Mouse (Mus musculus): ENCODE measurements around the gene Zbed4. TPM values are rescaled to one million over a fixed set of nuclear protein-coding genes. Genes with fewer than 3 reads are reported as not detected.
A peak's percentile ranks its signal among the peaks of the same experiment; 100 is the strongest.

Zbed4 gene
- total and polyA plus RNA-seq, 2 experiments: 1.8 to 2.8 TPM

- no peak for DNase-seq (ENCODE audit: extremely low read depth, low read depth, low spot score)
- H3K36me3 ChIP-seq (ENCODE audit: control insufficient read depth, insufficient read depth, low read length): peaks cover 77% of the 10 kb centered on the region
- no peak overlapping the region for H3K9ac ChIP-seq (ENCODE audit: low read depth, low read length)
- H3K4me1 ChIP-seq (ENCODE audit: control insufficient read depth, insufficient read depth, low read length): peaks cover 2% of the 10 kb centered on the region; the same call in 1 of the 2 replicates
- WGBS: 79% methylated on average over 13 of the region's 13 CpGs
- H3K27ac ChIP-seq (replicated peaks; ENCODE audit: insufficient read depth, low read depth, low read length): no peak overlapping the region
- H3K79me2 ChIP-seq (ENCODE audit: control insufficient read depth, insufficient read depth, low read length): peaks cover 21% of the 10 kb centered on the region; the same call in 1 of the 2 replicates
- no peaks in the 10 kb centered on the region for H3K27me3 ChIP-seq (ENCODE audit: control insufficient read depth, insufficient read depth, low read length)
- no peak overlapping the region for H3K4me3 ChIP-seq (ENCODE audit: insufficient read depth, low read depth, low read length)
- TF ChIP-seq POLR2A (IDR thresholded peaks at IDR 0.05; ENCODE audit: extremely low read depth, insufficient read depth, low read length) (no peak), CTCF (IDR thresholded peaks at IDR 0.05; ENCODE audit: low read depth, low read length) (no peak)
Measured at GRCm38 (mm10) chr15:88708657-88709511, 42.6 kb upstream of the Zbed4 start.

GRCm38 (mm10) chr15:88709878-88710277, 41.6 kb upstream of the Zbed4 start:
- Histone ChIP-seq H3K27ac (replicated peaks; ENCODE audit: insufficient read depth, low read depth, low read length) (no peak overlapping the region), H3K4me3 (ENCODE audit: insufficient read depth, low read depth, low read length) (no peak overlapping the region), H3K4me1 (ENCODE audit: control insufficient read depth, insufficient read depth, low read length) (peaks cover 2% of the 10 kb centered on the region; the same call in 1 of the 2 replicates), H3K79me2 (ENCODE audit: control insufficient read depth, insufficient read depth, low read length) (peaks cover 19% of the 10 kb centered on the region; the same call in 1 of the 2 replicates), H3K9ac (ENCODE audit: low read depth, low read length) (no peak overlapping the region), H3K27me3 (ENCODE audit: control insufficient read depth, insufficient read depth, low read length) (no peaks in the 10 kb centered on the region), H3K36me3 (ENCODE audit: control insufficient read depth, insufficient read depth, low read length) (peaks cover 77% of the 10 kb centered on the region)
- no peak for DNase-seq (ENCODE audit: extremely low read depth, low read depth, low spot score)
- no peak for TF ChIP-seq POLR2A (IDR thresholded peaks at IDR 0.05; ENCODE audit: extremely low read depth, insufficient read depth, low read length)
- 94% methylated on average over 5 of the region's 5 CpGs for WGBS

GRCm38 (mm10) chr15:88712501-88712900, 39.0 kb upstream of the Zbed4 start:
- H3K79me2 ChIP-seq (ENCODE audit: control insufficient read depth, insufficient read depth, low read length): peaks cover 23% of the 10 kb centered on the region; the same call in 1 of the 2 replicates
- DNase-seq (ENCODE audit: extremely low read depth, low read depth, low spot score): no peak

GRCm38 (mm10) chr15:88714021-88714589, 37.4 kb upstream of the Zbed4 start:
- H3K9ac ChIP-seq (ENCODE audit: low read depth, low read length): no peak overlapping the region
- 81% methylated on average over 6 of the region's 6 CpGs for WGBS
- no peak for TF ChIP-seq CTCF (IDR thresholded peaks at IDR 0.05; ENCODE audit: low read depth, low read length)
- TF ChIP-seq POLR2A (IDR thresholded peaks at IDR 0.05; ENCODE audit: extremely low read depth, insufficient read depth, low read length): no peak
- H3K27me3 ChIP-seq (ENCODE audit: control insufficient read depth, insufficient read depth, low read length): no peaks in the 10 kb centered on the region
- DNase-seq (ENCODE audit: extremely low read depth, low read depth, low spot score): no peak
- no peak overlapping the region for H3K27ac ChIP-seq (replicated peaks; ENCODE audit: insufficient read depth, low read depth, low read length)
- H3K4me1 ChIP-seq (ENCODE audit: control insufficient read depth, insufficient read depth, low read length): no peaks in the 10 kb centered on the region; the same call in 1 of the 2 replicates
- H3K79me2 ChIP-seq (ENCODE audit: control insufficient read depth, insufficient read depth, low read length): peaks cover 21% of the 10 kb centered on the region; the same call in 1 of the 2 replicates
- H3K4me3 ChIP-seq (ENCODE audit: insufficient read depth, low read depth, low read length): no peak overlapping the region
- peaks cover 63% of the 10 kb centered on the region for H3K36me3 ChIP-seq (ENCODE audit: control insufficient read depth, insufficient read depth, low read length)

More at GRCm38 (mm10) chr15:88712501-88712900, 39.0 kb upstream of the Zbed4 start:
- Histone ChIP-seq H3K36me3 (ENCODE audit: control insufficient read depth, insufficient read depth, low read length) (peaks cover 70% of the 10 kb centered on the region), H3K4me1 (ENCODE audit: control insufficient read depth, insufficient read depth, low read length) (no peaks in the 10 kb centered on the region), H3K27me3 (ENCODE audit: control insufficient read depth, insufficient read depth, low read length) (no peaks in the 10 kb centered on the region), H3K9ac (ENCODE audit: low read depth, low read length) (no peak overlapping the region), H3K4me3 (ENCODE audit: insufficient read depth, low read depth, low read length) (no peak overlapping the region), H3K27ac (replicated peaks; ENCODE audit: insufficient read depth, low read depth, low read length) (no peak overlapping the region)
- TF ChIP-seq POLR2A (IDR thresholded peaks at IDR 0.05; ENCODE audit: extremely low read depth, insufficient read depth, low read length): no peak
- 92% methylated on average over 15 of the region's 15 CpGs for WGBS

GRCm38 (mm10) chr15:88716350-88716749, 35.1 kb upstream of the Zbed4 start:
- H3K36me3 ChIP-seq (ENCODE audit: control insufficient read depth, insufficient read depth, low read length): peaks cover 50% of the 10 kb centered on the region
- TF ChIP-seq POLR2A (IDR thresholded peaks at IDR 0.05; ENCODE audit: extremely low read depth, insufficient read depth, low read length): no peak
- TF ChIP-seq CTCF (IDR thresholded peaks at IDR 0.05; ENCODE audit: low read depth, low read length): peak; percentile 32; the same call in 1 of the 2 replicates

More at GRCm38 (mm10) chr15:88716350-88716749, 35.1 kb upstream of the Zbed4 start:
- Histone ChIP-seq H3K27me3 (ENCODE audit: control insufficient read depth, insufficient read depth, low read length) (no peaks in the 10 kb centered on the region), H3K9ac (ENCODE audit: low read depth, low read length) (no peak overlapping the region), H3K27ac (replicated peaks; ENCODE audit: insufficient read depth, low read depth, low read length) (no peak overlapping the region), H3K4me3 (ENCODE audit: insufficient read depth, low read depth, low read length) (no peak overlapping the region), H3K4me1 (ENCODE audit: control insufficient read depth, insufficient read depth, low read length) (no peaks in the 10 kb centered on the region; the same call in 1 of the 2 replicates), H3K79me2 (ENCODE audit: control insufficient read depth, insufficient read depth, low read length) (peaks cover 27% of the 10 kb centered on the region; the same call in 1 of the 2 replicates)
- DNase-seq (ENCODE audit: extremely low read depth, low read depth, low spot score): peak; percentile 35
